Mouse (Mus musculus): ENCODE measurements at regions not wholly inside any gene's neighbourhood (a gene's known extent, or its start where the extent isn't known, plus 50 kb on each side); places are given as distances from the start of the nearest gene placed in this dataset.

GRCm38 (mm10) chr6:101021650-101022049 lies 188.2 kb downstream of the Ppp4r2 start:
- no peaks in the 10 kb centered on the region for H3K36me3 ChIP-seq (replicated peaks)
- H3K4me1 ChIP-seq, result no peaks in the 10 kb centered on the region
- no peak overlapping the region for H3K4me2 ChIP-seq
- H3K9ac ChIP-seq, result no peak overlapping the region
- 45% methylated on average over 3 of the region's 3 CpGs for WGBS
- H3K27me3 ChIP-seq (replicated peaks), result no peaks in the 10 kb centered on the region
- no peak overlapping the region for H3K27ac ChIP-seq
- no peak overlapping the region for H3K4me3 ChIP-seq
- no peaks in the 10 kb centered on the region for H3K9me3 ChIP-seq
- no peak for ATAC-seq (replicated peaks)

GRCm38 (mm10) chr6:101025816-101026215 lies 192.4 kb downstream of the Ppp4r2 start:
- Histone ChIP-seq H3K9ac (no peak overlapping the region), H3K27ac (no peak overlapping the region), H3K27me3 (replicated peaks) (no peaks in the 10 kb centered on the region), H3K9me3 (no peaks in the 10 kb centered on the region), H3K4me2 (no peak overlapping the region), H3K4me3 (no peak overlapping the region), H3K36me3 (replicated peaks) (no peaks in the 10 kb centered on the region), H3K4me1 (peaks cover 4% of the 10 kb centered on the region; the same call in 1 of the 2 replicates)
- no peak for ATAC-seq (replicated peaks)
- WGBS, result 89% methylated on average over 4 of the region's 4 CpGs

GRCm38 (mm10) chr6:101027462-101027861 lies 194.0 kb downstream of the Ppp4r2 start:
- WGBS, result 70% methylated on average over 10 of the region's 10 CpGs
- no peaks in the 10 kb centered on the region for H3K36me3 ChIP-seq (replicated peaks)
- no peak overlapping the region for H3K27ac ChIP-seq
- no peaks in the 10 kb centered on the region for H3K27me3 ChIP-seq (replicated peaks)
- H3K9me3 ChIP-seq, result no peaks in the 10 kb centered on the region
- H3K4me1 ChIP-seq, result peaks cover 4% of the 10 kb centered on the region; the same call in 1 of the 2 replicates
- H3K4me3 ChIP-seq, result no peak overlapping the region
- no peak overlapping the region for H3K9ac ChIP-seq
- no peak overlapping the region for H3K4me2 ChIP-seq
- ATAC-seq (replicated peaks), result no peak; the same call in 1 of the 2 replicates

DNA sequence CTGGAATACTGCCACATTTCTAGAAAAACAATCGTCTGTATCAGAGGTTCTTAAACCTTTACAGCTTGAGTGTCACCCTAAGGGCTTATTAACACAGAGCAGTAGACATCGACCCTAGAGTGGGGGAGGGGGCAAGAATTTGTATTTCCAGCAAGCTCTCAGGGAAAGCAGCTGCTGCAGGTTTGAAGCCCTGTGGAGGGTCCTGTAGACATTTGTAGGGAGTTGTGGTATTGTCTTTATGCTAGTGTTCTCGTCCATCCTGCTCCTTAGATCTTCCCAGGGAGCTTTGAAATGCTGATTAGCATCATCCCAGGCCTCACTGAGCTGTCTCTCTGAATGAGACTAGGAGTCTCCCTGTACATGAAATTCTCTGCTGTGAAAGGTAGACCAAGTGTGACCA lies 196.0 kb downstream of the Ppp4r2 start:
- no peak overlapping the region for H3K4me2 ChIP-seq
- no peaks in the 10 kb centered on the region for H3K36me3 ChIP-seq (replicated peaks)
- H3K4me3 ChIP-seq, result no peak overlapping the region
- no peak for ATAC-seq (replicated peaks)
- no peak overlapping the region for H3K9ac ChIP-seq
- 24% methylated on average over 3 of the region's 3 CpGs for WGBS
- H3K4me1 ChIP-seq, result peaks cover 4% of the 10 kb centered on the region; the same call in 1 of the 2 replicates
- H3K27me3 ChIP-seq (replicated peaks), result no peaks in the 10 kb centered on the region
- no peaks in the 10 kb centered on the region for H3K9me3 ChIP-seq
- H3K27ac ChIP-seq, result no peak overlapping the region

- Histone ChIP-seq H3K9me3 (no peaks in the 10 kb centered on the region), H3K27me3 (replicated peaks) (no peaks in the 10 kb centered on the region), H3K4me3 (no peak overlapping the region), H3K9ac (no peak overlapping the region), H3K27ac (no peak overlapping the region), H3K4me1 (peaks cover 4% of the 10 kb centered on the region; the same call in 1 of the 2 replicates), H3K36me3 (replicated peaks) (no peaks in the 10 kb centered on the region), H3K4me2 (no peak overlapping the region)
- 86% methylated on average over 13 of the region's 13 CpGs for WGBS
- ATAC-seq (replicated peaks), result no peak
Measured at GRCm38 (mm10) chr6:101030451-101031125, 197.2 kb downstream of the Ppp4r2 start.

- peaks cover 16% of the 10 kb centered on the region; the same call in 1 of the 2 replicates for H3K4me1 ChIP-seq
- H3K9ac ChIP-seq, result no peak overlapping the region
- H3K27ac ChIP-seq, result no peak overlapping the region
- no peaks in the 10 kb centered on the region for H3K27me3 ChIP-seq (replicated peaks)
- no peaks in the 10 kb centered on the region for H3K36me3 ChIP-seq (replicated peaks)
- H3K4me2 ChIP-seq, result no peak overlapping the region
- 33% methylated on average over 6 of the region's 6 CpGs for WGBS
- H3K9me3 ChIP-seq, result no peaks in the 10 kb centered on the region
- peak; percentile 78 for ATAC-seq (replicated peaks)
- no peak overlapping the region for H3K4me3 ChIP-seq
Measured at GRCm38 (mm10) chr6:101046755-101047154, 213.3 kb downstream of the Ppp4r2 start.

DNA sequence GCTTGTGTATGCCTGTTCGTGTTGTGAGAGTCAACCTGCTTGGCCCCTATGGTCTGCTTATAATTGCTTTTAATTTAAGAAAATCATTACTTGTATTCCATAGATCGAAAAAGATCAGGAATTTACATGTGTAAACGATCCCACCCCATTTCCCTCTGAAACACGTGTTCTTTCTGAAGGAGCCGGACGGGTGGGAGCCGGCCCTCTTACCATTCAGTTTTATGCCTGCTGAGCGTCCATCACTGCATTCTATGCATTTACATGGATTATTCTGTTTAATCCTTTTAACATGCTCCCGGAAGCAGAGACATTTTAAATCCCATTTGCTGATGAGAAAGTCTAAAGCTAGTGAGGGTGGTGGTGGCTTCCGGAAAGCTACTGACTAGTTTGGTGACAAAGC lies 213.8 kb downstream of the Ppp4r2 start:
- Histone ChIP-seq H3K9me3 (no peaks in the 10 kb centered on the region), H3K9ac (no peak overlapping the region), H3K36me3 (replicated peaks) (no peaks in the 10 kb centered on the region), H3K27ac (peak overlapping the region; percentile 0; the same call in 1 of the 2 replicates), H3K4me2 (no peak overlapping the region), H3K27me3 (replicated peaks) (no peaks in the 10 kb centered on the region), H3K4me3 (no peak overlapping the region), H3K4me1 (peaks cover 16% of the 10 kb centered on the region; the same call in 1 of the 2 replicates)
- 30% methylated on average over 10 of the region's 10 CpGs for WGBS
- 0 out of 2 replicates have a peak, but pooled peaks have one; percentile 34 for ATAC-seq (replicated peaks)

GRCm38 (mm10) chr6:101048431-101048830 lies 215.0 kb downstream of the Ppp4r2 start:
- peak; percentile 34; the same call in 1 of the 2 replicates for ATAC-seq (replicated peaks)
- Histone ChIP-seq H3K4me2 (no peak overlapping the region), H3K9me3 (no peaks in the 10 kb centered on the region), H3K9ac (no peak overlapping the region), H3K36me3 (replicated peaks) (no peaks in the 10 kb centered on the region), H3K27ac (peak overlapping the region; percentile 22; the same call in 1 of the 2 replicates), H3K4me3 (no peak overlapping the region), H3K27me3 (replicated peaks) (no peaks in the 10 kb centered on the region), H3K4me1 (peaks cover 16% of the 10 kb centered on the region; the same call in 1 of the 2 replicates)
- 26% methylated on average over 1 of the region's 1 CpGs for WGBS

GRCm38 (mm10) chr6:101048836-101049361 lies 215.5 kb downstream of the Ppp4r2 start:
- no peaks in the 10 kb centered on the region for H3K27me3 ChIP-seq (replicated peaks)
- H3K27ac ChIP-seq, result peak overlapping the region; percentile 51; the same call in 1 of the 2 replicates
- no peak overlapping the region for H3K4me2 ChIP-seq
- no peaks in the 10 kb centered on the region for H3K36me3 ChIP-seq (replicated peaks)
- WGBS, result 14% methylated on average over 15 of the region's 15 CpGs
- ATAC-seq (replicated peaks), result peak; percentile 76
- no peak overlapping the region for H3K9ac ChIP-seq
- no peak overlapping the region for H3K4me3 ChIP-seq
- H3K4me1 ChIP-seq, result peaks cover 16% of the 10 kb centered on the region; the same call in 1 of the 2 replicates
- H3K9me3 ChIP-seq, result no peaks in the 10 kb centered on the region

GRCm38 (mm10) chr6:101054880-101055279 lies 221.5 kb downstream of the Ppp4r2 start:
- WGBS, result 83% methylated on average over 7 of the region's 7 CpGs

DNA sequence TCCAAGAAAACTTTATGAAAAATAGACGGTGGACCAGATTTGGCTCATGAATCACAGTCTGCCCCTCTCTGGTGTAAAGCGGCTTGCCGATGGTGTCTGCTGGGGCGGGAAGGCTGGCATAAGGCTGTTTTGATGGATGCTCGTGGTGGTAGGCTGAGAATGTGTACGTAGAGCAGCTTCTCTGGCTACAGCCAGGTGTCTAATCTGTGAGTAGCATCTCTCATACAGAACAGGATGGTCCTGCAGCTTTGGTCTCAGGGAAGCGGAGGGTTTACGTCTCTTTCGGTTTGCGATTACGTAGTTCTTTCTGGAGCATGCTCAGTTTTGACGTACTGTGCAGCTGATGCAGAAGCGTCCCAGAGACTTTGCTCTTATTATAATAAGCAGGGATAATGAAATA lies 222.9 kb downstream of the Ppp4r2 start:
- no peak overlapping the region for H3K27ac ChIP-seq
- no peak overlapping the region for H3K4me2 ChIP-seq
- H3K9me3 ChIP-seq, result no peaks in the 10 kb centered on the region
- no peaks in the 10 kb centered on the region for H3K27me3 ChIP-seq (replicated peaks)
- no peak for ATAC-seq (replicated peaks)
- H3K9ac ChIP-seq, result no peak overlapping the region
- WGBS, result 91% methylated on average over 13 of the region's 13 CpGs
- 0 out of 2 replicates have a peak, but pooled peaks cover 5% of the 10 kb centered on the region for H3K4me1 ChIP-seq
- H3K4me3 ChIP-seq, result no peak overlapping the region
- H3K36me3 ChIP-seq (replicated peaks), result no peaks in the 10 kb centered on the region

More at GRCm38 (mm10) chr6:101054880-101055279, 221.5 kb downstream of the Ppp4r2 start:
- Histone ChIP-seq H3K9me3 (no peaks in the 10 kb centered on the region), H3K4me3 (no peak overlapping the region), H3K36me3 (replicated peaks) (no peaks in the 10 kb centered on the region), H3K27ac (no peak overlapping the region), H3K4me1 (0 out of 2 replicates have a peak, but pooled peaks cover 5% of the 10 kb centered on the region), H3K4me2 (no peak overlapping the region), H3K27me3 (replicated peaks) (no peaks in the 10 kb centered on the region), H3K9ac (no peak overlapping the region)
- ATAC-seq (replicated peaks), result no peak

DNA sequence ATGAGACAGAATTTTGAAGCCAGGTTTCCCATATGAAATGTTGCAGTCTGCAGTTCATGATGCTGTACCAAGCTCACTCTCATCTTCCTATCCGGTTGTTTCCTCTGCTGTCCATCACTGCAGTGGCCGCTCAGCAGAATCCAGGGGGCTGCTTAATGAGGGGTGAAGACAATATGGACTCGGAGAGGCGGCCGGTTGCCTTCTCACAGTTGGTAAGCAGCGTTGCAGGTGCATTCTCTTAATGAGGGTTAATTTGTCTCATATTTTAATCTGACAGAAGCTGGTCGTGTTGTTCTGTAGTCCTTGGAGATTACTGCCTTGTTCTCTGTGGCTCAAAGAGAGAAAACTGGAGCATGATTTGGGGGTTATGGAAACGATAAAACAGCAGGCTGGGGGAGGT lies 225.6 kb downstream of the Ppp4r2 start:
- 37% methylated on average over 8 of the region's 8 CpGs for WGBS
- Histone ChIP-seq H3K4me1 (0 out of 2 replicates have a peak, but pooled peaks cover 5% of the 10 kb centered on the region), H3K36me3 (replicated peaks) (no peaks in the 10 kb centered on the region), H3K27me3 (replicated peaks) (no peaks in the 10 kb centered on the region), H3K9me3 (no peaks in the 10 kb centered on the region), H3K4me2 (no peak overlapping the region), H3K4me3 (no peak overlapping the region), H3K9ac (no peak overlapping the region), H3K27ac (no peak overlapping the region)
- ATAC-seq (replicated peaks), result no peak

Measured in midbrain, embryonic 15.5 days (tissue).